Mouse (Mus musculus) CH12F3 (cell line): Measurements from ENCODE around the gene Senp7.

Experiments used
- in situ Hi-C: fragments of 300-500 bp; cut with MboI; formaldehyde crosslinking; loops from 2 replicates; pipeline ENCODE4 v1.14.3; 2020; ENCODE audit warnings: low sequenced_read_pairs

The Senp7 gene

DNA sequence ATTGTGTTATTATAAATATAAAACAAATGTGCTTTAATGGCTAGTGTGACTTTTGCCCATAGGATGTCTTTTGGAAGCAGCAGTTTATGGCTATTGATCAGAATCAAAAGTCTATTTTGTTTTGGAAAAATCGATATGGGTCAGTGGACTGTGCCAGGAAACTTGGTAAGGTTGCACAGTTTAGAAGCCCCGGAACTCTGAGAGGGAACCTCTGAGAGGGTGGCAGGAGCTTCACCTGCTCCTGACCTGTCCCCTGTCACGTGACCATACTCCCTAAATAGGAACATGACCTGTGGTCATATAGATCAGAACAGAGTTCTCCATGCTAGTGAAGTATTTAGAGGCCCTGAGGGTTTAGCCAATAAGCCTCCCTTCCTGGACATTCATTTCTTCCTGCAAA, 75.9 kb downstream of the Senp7 start:
- in situ Hi-C loops = no loop called here

DNA sequence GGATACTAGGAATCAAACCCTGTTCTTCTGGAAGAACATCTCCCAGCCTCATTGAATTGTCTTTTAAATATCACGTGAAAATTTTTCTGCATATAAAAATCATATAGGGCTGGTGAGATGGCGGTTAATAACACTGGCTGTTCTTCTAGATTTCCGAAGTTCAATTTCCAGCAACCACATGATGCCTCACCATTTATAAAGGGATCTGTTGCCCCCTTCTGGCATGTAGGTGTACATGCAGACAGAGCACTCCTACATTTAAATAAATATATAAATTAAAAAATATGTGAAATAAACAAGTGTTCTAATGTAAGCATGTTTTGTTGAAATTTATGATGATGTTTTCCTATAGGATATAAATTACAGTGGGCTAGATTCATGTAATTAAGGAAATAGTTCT, 83.5 kb downstream of the Senp7 start:
- in situ Hi-C loops = loop anchor here (10.0 kb wide), 1 partner anchor 157 kb away; the partner anchor contains the start of gene Zbtb11

DNA sequence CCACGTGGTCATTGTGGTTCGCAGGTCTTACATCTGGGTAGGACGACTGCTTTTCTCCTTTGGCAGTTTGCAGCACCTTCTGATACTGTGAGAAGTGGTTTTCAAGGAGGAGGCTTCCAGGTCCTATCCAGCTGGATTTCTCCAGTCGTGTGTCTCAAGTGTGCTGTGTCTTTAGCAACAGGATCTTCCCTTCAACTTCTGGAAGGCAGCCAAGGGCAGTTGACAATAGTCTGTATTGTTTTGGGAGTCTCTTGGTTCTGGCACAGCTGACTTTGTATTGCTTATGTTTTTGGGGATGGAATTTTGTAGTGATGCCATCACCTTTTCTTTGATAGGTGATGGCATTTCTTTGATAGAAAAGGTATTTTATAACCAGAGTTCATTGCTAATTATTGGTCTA, 86.0 kb downstream of the Senp7 start:
- in situ Hi-C loops = loop anchor here (10.0 kb wide), 1 partner anchor 159 kb away; the partner anchor contains the start of gene Zbtb11

DNA sequence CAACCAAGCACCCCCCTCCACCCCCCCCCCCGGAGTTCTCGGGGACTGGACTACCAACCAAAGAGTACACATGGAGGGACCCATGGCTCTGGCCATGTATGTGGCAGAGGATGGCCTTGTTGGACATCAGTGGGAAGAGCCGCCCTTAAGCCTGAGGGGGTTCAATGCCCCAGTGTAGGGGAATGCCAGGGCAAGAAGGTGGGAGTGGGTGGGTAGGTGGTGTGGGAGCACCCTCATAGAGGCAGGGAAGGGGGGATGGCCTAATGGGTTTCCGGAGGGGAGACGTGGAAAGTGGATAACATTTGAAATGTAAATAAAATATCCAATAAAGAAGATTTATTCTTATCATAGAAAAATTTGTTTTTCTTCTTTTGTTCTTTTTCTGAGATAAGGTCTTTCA, 89.5 kb downstream of the Senp7 start:
- in situ Hi-C loops = loop anchor here (10.0 kb wide), 1 partner anchor 163 kb away; the partner anchor contains the start of gene Zbtb11

DNA sequence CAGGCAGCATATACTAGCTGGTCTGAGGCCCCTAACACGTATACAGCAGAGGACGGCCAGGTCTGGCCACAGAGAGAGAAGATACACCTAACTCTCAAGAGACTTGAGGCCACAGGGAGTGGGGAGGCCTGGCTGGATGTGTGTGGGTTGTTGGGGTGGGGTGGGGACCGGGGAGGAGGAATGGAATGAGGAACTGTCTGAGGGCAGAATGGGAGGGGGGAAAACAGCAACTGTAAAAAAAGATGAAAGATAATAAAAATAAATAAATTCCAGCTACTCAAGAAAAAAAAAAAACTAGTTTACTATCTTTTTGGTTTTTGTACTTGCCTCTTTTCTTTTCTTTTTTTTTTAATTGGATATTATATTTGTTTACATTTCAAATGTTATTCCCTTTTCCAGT, 91.8 kb downstream of the Senp7 start:
- in situ Hi-C loops = loop anchor here (10.0 kb wide), 1 partner anchor 165 kb away; the partner anchor contains the start of gene Zbtb11

DNA sequence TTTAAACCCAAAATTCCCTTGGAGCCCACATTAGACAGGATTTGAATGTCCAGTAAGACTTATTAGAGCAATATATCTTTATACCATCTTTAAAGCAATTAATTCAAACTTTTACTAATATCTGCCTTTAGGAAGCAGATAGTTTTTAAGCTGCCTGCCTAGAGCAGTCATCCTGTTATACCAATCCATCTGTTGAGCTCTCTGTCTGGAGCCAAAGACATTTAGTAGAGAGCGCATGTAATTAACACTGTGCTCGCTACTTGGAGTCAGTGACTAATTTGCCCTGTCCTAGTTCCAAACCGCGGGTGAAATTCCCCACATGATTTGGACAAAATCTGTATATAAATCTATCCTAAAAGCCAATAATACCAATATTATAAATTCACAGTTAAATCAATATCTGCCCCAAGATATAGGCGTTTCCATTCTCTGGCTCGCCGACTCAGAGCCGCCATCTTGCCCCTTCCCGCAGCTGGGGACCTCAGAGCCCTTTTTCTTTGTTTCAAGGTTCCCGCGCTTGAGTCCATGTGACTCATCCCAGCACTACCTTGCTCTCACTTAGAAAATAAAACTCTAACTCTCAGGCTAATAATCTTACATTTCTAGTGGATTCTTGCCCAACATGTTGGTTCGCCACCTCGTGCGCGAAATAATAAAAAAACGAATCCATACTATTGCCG, 96.9 kb downstream of the Senp7 start:
- in situ Hi-C loops = no loop called here

DNA sequence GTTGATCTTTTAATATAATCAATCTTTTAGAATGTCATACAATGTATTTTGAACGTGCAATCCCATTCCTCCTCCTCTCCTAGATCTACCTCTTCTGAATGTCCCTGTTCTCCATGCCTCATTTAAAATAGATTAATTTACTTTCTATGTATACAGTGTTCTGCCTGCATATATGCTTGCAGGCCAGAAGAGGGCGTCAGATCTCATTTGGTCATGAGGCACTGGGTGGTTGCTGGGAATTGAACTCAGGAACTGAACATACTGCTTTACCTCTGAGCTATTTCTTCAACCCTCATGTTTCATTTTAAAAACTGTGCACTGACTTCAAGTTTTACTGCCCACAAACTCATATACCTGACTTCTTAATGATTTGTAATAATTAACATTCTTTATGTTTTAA, 99.5 kb downstream of the Senp7 start:
- in situ Hi-C loops = no loop called here

DNA sequence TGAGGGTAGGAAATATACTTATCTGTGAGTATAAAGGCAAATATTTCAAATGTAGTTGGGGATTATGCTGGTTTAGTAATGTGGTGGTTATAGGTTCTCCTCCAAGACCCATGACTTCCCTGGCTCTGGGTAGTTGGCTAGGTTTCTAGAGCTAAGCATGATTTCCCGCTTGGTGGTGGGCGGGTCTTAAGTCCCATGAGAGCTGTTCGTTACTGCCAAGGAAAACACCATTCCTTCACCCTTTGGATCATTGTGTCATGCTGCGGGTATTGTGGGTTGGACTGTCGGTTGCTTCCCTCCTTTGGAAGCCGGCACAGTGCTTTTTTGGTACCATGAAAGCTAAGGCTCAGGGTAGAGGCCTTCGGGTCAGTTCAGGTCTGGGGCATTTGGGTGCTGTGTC, 115.3 kb downstream of the Senp7 start:
- in situ Hi-C loops = no loop called here

DNA sequence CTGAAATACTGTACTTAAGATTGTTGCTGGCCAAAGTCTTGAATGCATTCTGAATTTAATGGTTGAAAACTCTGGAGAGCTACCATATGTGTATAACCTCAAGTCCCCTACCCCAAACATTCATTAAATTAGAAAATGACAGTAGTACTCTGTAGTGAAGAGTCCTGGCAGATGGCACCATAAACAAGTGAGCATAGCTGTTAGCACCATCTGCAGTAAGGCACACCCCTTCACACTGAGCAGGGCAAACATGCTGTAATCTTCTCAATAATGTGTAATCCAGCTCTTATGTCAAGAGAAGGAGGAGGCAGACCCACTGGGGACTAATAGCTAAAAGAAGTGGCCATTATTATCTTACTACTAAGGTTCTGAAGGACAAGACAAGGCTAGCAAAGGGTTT, 122.1 kb downstream of the Senp7 start:
- in situ Hi-C loops = no loop called here

DNA sequence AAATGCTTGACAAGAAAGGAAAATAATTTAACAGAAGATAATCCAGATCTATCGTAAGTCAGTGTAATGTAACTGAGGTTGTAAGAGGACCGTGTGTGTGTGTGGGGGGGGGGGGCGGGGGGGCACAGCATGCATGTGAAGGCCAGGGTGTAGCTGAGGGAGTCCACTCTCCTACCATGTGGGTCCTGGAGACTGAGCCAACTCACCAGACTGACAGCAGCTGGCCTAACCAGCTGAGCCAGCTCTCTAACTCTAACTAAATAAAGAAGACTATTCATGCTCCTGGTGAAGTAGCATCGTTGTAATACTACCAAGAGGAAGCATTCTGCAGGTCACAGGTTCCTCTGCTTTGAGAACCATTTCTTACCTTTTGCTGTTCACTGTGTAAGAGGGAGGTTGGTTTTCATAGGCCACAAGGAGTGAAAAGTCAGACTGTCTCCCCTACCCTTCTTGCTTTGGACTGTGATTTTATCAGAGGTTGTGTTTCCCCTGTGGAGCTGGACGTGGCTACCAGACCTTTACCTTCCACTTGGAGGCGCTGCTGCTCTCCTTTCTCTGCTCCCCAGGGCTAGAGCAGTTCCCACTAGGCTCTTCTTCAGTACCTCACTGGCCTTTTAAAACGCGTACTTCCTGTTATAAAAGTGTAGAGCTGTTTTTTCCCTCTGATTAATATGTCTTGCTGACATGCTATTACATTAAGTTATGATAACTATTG, 127.9 kb downstream of the Senp7 start:
- in situ Hi-C loops = no loop called here

DNA sequence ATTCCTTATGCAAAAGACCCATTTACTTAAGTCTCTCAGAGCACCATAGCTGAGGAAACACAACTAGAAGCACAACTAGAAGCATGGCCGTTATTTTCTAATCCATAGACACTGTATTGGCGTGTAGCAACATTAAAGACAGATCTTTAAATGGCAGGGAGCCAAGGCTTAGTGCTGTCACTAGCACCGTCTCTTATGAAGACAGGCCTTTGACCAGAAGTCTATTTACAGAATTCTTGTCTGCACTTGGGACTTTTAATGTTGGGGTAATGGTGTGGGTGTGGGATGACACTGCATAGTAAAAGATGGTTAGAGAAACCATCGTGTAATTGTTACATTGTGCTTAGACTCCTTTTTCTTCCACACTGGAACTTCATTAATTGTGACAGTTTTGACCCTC, 138.7 kb downstream of the Senp7 start:
- in situ Hi-C loops = no loop called here

DNA sequence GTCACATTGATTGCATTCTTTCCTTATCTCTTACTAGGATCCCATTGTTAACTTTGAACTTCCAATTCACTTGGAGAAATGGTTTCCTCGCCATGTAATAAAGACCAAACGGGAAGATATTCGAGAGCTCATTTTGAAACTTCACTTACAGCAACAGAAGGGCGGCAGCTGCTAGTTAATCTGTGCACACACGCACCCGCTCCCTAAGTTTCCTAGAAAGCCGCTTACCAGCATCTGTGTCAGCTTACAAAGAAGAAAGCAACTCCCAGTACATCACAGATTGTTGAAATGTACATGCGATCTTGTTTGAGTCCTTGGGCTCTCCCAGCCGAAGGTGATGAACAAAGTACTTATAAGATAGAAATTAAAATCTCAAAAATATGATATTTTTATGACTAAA, 140.1 kb downstream of the Senp7 start:
- in situ Hi-C loops = no loop called here

DNA sequence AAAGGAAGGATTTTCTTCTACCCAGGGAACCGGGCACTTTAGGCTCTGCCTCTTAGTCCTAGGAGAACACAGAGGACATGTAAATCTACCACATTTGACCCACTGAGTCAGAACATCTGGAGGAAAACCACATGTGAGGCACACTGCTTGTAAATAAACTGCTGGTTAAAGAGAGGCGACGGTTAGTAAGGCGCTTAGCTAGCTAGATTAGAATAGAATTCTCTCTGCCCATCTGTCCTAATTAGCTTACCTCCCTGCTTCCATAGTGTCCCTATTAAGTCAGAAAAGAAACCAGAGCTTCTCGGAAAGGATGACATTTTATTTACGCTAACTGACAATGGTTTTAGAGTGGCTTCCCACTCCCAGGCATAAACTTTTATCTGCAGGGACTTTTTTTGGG, 155.9 kb downstream of the Senp7 start, which contains the start of gene Impg2:
Gene Impg2 (plus strand): TSS at position 263 of the 400 bp plus-strand sequence.
- in situ Hi-C loops = no loop called here

DNA sequence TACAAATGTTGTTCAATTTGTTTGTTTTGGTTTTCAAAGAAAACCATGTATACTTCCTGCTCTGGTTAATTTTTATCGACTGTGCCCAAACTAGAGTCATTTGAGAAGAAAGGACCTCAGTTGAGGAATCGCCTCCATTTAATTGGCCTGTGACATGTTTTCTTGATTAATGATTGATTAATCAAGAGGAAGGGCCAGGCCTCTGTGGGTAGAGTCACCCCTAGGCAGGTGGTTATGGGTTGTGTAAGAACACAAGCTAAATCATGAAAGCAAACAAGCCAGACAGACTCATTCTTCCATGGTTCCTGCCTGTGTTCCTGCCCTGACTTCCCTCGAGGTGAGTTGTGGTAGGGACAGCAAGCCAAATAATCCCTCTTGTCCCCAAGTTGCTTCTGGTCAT, 164.6 kb downstream of the Senp7 start:
- in situ Hi-C loops = no loop called here

DNA sequence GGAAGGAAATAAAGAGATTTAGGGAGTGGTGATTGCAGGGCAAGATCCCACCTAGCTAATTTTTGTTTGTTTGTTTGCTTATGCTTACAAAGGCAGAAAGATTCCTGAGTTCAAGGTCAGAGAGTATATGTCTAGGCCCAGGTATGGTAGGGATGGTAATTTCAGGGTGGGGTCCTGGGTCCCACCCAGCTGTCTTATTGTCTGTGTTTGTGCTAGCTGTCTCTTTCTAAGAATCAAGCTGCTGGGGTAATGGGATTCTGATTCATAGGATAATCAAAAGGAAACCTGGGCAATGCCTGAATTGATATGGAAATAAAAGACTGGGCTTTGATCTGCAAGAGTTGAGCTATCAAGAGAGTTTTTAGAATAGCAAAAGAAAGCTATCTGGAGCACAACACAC, 179.5 kb downstream of the Senp7 start:
- in situ Hi-C loops = no loop called here

DNA sequence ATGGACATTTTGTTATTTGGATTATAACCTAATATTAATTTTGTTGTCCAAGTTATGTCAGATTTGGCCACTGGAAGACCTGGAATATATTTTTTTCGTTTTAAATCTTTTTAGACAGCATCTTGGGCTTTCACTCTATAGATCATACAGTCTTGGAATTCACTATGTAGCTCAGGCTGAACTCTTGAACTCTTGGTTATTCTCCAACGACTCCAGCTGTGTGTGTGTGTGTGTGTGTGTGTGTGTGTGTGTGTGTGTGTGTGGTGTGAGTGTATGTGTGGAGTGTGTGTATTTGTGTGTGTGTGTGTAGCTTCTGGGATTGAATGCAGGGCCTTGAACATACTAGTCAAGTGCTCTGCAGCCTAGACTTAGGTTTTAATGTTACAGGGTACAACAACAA, 181.3 kb downstream of the Senp7 start:
- in situ Hi-C loops = no loop called here

DNA sequence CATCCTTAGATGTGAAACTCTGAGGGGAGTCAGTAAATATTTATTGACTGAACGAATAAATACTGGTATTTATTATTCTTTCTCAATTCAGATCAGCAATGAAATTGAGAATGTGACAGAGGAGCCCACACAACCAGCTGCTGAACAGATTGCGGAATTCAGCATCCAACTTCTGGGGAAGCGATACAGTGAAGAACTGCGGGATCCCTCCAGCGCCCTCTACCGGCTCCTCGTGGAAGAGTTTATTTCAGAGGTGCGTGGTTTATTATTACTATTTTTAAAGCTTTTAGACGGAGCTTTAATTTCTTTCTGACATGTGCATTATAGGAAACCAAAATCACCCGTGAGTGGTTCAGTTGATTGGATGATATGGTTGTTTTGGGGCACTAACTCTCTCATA, 183.2 kb downstream of the Senp7 start:
- in situ Hi-C loops = no loop called here

DNA sequence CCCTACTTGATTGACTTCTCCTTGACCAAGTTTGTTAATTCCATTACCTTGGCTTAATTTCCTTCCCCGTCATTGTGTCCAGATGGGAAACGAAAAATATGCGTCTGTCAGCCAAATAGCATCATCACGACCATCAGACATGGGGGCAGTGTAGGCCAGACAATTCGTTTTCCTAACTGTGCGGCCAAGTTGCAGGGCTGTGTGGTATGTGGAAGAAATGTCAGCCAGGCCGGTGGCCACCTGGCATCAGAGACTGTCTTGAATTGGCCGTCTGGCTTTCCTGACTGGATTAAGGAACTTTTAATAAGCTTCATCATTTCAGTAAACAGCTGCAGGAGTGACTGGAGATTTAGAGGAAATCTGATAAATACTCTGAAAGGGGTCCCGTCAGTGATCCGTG, 184.6 kb downstream of the Senp7 start:
- in situ Hi-C loops = no loop called here
